Mouse (Mus musculus): ENCODE results near the gene Tmc6. TPM values are rescaled to one million over a fixed set of nuclear protein-coding genes. Genes with fewer than 3 reads are reported as not detected.
"Not testable (repeated sequence)": the region's sequence is repeated elsewhere in the genome, so short reads cannot be mapped to it uniquely, and the experiment has no call there.

The Tmc6 gene
- total RNA-seq (2017), result 73.8 and 95.0 TPM in 2 replicates

GRCm38 (mm10) chr11:117781993-117782704 is at the start of gene Tmc6, which contains the start of gene Tmc8:
Gene Tmc6 (minus strand): TSS chr11:117782198.
Gene Tmc8 (plus strand): TSS chr11:117782076.
- ATAC-seq (ENCODE audit: extremely low read depth, insufficient number of reproducible peaks, low FRiP score, poor library complexity, severe bottlenecking), result peak; percentile 13

- ATAC-seq (ENCODE audit: extremely low read depth, insufficient number of reproducible peaks, low FRiP score, poor library complexity, severe bottlenecking), result no peak
These were observed 48.4 kb upstream of the Tmc6 start for GRCm38 (mm10) chr11:117830401-117830800.

GRCm38 (mm10) chr11:117829671-117830215 is 47.7 kb upstream of the Tmc6 start:
- no peak for ATAC-seq (ENCODE audit: extremely low read depth, insufficient number of reproducible peaks, low FRiP score, poor library complexity, severe bottlenecking)

- ATAC-seq (ENCODE audit: extremely low read depth, insufficient number of reproducible peaks, low FRiP score, poor library complexity, severe bottlenecking), result no peak
These were observed 47.0 kb upstream of the Tmc6 start for GRCm38 (mm10) chr11:117828888-117829604.

- peak; percentile 23 for ATAC-seq (ENCODE audit: extremely low read depth, insufficient number of reproducible peaks, low FRiP score, poor library complexity, severe bottlenecking)
These were observed 46.3 kb upstream of the Tmc6 start for GRCm38 (mm10) chr11:117828149-117828887.

GRCm38 (mm10) chr11:117827386-117827785 is 45.4 kb upstream of the Tmc6 start:
- ATAC-seq (ENCODE audit: extremely low read depth, insufficient number of reproducible peaks, low FRiP score, poor library complexity, severe bottlenecking), result no peak

- ATAC-seq (ENCODE audit: extremely low read depth, insufficient number of reproducible peaks, low FRiP score, poor library complexity, severe bottlenecking), result no peak
These were observed 44.9 kb upstream of the Tmc6 start for GRCm38 (mm10) chr11:117826916-117827315.

GRCm38 (mm10) chr11:117826164-117826563 is 44.2 kb upstream of the Tmc6 start:
- no peak for ATAC-seq (ENCODE audit: extremely low read depth, insufficient number of reproducible peaks, low FRiP score, poor library complexity, severe bottlenecking)

GRCm38 (mm10) chr11:117825333-117826101 is 43.5 kb upstream of the Tmc6 start, which contains the start of the genes Afmid and Tk1:
Gene Afmid (plus strand): TSS chr11:117825924.
Gene Tk1 (minus strand): TSS chr11:117826092.
- no peak for ATAC-seq (ENCODE audit: extremely low read depth, insufficient number of reproducible peaks, low FRiP score, poor library complexity, severe bottlenecking)

GRCm38 (mm10) chr11:117824060-117824969 is 42.3 kb upstream of the Tmc6 start:
- peak; percentile 75 for ATAC-seq (ENCODE audit: extremely low read depth, insufficient number of reproducible peaks, low FRiP score, poor library complexity, severe bottlenecking)

GRCm38 (mm10) chr11:117823411-117823810 is 41.4 kb upstream of the Tmc6 start:
- ATAC-seq (ENCODE audit: extremely low read depth, insufficient number of reproducible peaks, low FRiP score, poor library complexity, severe bottlenecking), result no peak

GRCm38 (mm10) chr11:117822728-117823241 is 40.8 kb upstream of the Tmc6 start:
- no peak for ATAC-seq (ENCODE audit: extremely low read depth, insufficient number of reproducible peaks, low FRiP score, poor library complexity, severe bottlenecking)

GRCm38 (mm10) chr11:117821868-117822267 is 39.9 kb upstream of the Tmc6 start:
- no peak for ATAC-seq (ENCODE audit: extremely low read depth, insufficient number of reproducible peaks, low FRiP score, poor library complexity, severe bottlenecking)

GRCm38 (mm10) chr11:117820173-117820572 is 38.2 kb upstream of the Tmc6 start:
- no peak for ATAC-seq (ENCODE audit: extremely low read depth, insufficient number of reproducible peaks, low FRiP score, poor library complexity, severe bottlenecking)

- no peak for ATAC-seq (ENCODE audit: extremely low read depth, insufficient number of reproducible peaks, low FRiP score, poor library complexity, severe bottlenecking)
These were observed 37.1 kb upstream of the Tmc6 start for GRCm38 (mm10) chr11:117819095-117819494.

- no peak for ATAC-seq (ENCODE audit: extremely low read depth, insufficient number of reproducible peaks, low FRiP score, poor library complexity, severe bottlenecking)
These were observed 34.5 kb upstream of the Tmc6 start for GRCm38 (mm10) chr11:117816389-117816996.

GRCm38 (mm10) chr11:117815850-117816249 is 33.9 kb upstream of the Tmc6 start:
- ATAC-seq (ENCODE audit: extremely low read depth, insufficient number of reproducible peaks, low FRiP score, poor library complexity, severe bottlenecking), result not testable (repeated sequence)
